Mouse (Mus musculus): ENCODE data around the gene Herc4. TPM values are rescaled to one million over a fixed set of nuclear protein-coding genes. Genes with fewer than 3 reads are reported as not detected.

Gene Herc4
- polyA plus RNA-seq, 1 experiment from 2014 or later = 40.5 TPM

DNA sequence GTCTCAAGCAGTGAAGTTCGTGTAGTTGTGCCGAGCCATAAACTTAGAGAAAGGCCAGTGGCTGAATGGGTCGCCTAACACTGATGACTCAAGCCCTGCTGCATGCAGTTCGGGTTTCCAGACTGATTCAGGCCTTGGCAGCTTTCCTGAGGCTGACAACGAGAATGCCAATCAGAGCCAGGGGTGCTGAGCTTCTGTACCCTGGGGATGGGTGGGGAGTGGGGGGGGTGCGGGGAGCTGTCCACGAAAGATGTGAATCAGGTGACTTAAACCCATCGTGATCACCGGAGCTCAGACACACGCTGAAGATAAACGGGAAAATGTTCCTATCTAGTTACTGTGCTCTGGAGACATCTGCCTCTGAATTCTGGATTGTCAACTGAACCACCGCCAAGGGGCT lies 19.3 kb upstream of the Herc4 start:
- Histone ChIP-seq H3K27me3 (ENCODE audit: insufficient read depth, low read length) (no peaks in the 10 kb centered on the region), H3K4me1 (ENCODE audit: insufficient read depth) (no peaks in the 10 kb centered on the region), H3K4me2 (no peak overlapping the region), H3K9ac (no peak overlapping the region), H3K36me3 (ENCODE audit: insufficient read depth) (no peaks in the 10 kb centered on the region), H3K4me3 (ENCODE audit: low read depth, low read length) (no peak overlapping the region), H3K27ac (ENCODE audit: low read depth) (no peak overlapping the region), H3K9me3 (ENCODE audit: low read depth, low read length) (no peaks in the 10 kb centered on the region)
- ATAC-seq (ENCODE audit: insufficient read depth) (no peak), DNase-seq (no peak)
- WGBS = 70% methylated on average over 12 of the region's 12 CpGs
- no peak for TF ChIP-seq CTCF (IDR thresholded peaks at IDR 0.05; ENCODE audit: low read depth)

DNA sequence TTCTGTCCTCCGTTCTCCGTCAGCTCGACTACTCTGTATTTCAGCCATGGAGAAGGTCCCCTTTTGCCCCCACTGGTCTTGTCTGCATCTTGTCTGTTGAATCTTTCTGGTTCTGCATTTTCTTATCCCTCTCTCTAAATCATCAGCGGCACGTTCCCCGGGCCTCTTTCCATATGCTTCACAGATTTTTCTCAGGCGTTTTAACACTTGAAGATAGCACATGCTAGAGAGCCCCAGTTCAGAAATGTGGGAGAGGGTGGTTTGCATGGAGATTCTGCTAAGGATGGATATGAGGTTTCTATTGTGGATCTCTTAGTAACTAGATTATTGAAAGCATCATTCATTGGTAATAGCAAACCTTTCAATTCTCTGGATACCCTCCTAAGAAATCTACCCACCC lies 13.3 kb upstream of the Herc4 start:
- Histone ChIP-seq H3K27ac (ENCODE audit: low read depth) (no peak overlapping the region), H3K9ac (no peak overlapping the region), H3K27me3 (ENCODE audit: insufficient read depth, low read length) (no peaks in the 10 kb centered on the region), H3K9me3 (ENCODE audit: low read depth, low read length) (no peaks in the 10 kb centered on the region), H3K36me3 (ENCODE audit: insufficient read depth) (no peaks in the 10 kb centered on the region), H3K4me2 (no peak overlapping the region), H3K4me1 (ENCODE audit: insufficient read depth) (no peaks in the 10 kb centered on the region), H3K4me3 (ENCODE audit: low read depth, low read length) (no peak overlapping the region)
- WGBS = 76% methylated on average over 7 of the region's 7 CpGs
- ATAC-seq (ENCODE audit: insufficient read depth) = no peak
- no peak for TF ChIP-seq CTCF (IDR thresholded peaks at IDR 0.05; ENCODE audit: low read depth)
- DNase-seq = no peak

DNA sequence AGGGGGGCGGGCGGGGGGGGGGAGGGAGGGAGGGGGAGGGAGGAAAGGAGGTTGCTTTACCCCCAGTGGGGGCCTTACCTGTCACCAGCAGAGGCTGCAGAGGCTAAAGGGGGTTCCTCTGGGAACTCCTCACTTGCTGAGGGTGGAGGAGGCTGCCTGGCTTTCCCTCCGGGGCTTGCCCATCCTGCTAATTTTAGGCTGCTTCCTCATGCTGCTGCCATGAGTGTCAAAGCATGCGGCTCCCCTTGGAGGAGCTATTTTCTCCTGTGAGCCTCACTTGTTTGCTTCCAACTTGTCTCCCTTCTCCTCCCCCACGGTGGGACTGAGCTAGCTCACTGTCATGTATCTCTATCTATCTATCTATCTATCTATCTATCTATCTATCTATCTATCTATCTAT lies 12.8 kb upstream of the Herc4 start:
- no peak overlapping the region for H3K4me3 ChIP-seq (ENCODE audit: low read depth, low read length)
- no peak overlapping the region for H3K9ac ChIP-seq
- ATAC-seq (ENCODE audit: insufficient read depth) (no peak), DNase-seq (no peak)
- no peaks in the 10 kb centered on the region for H3K36me3 ChIP-seq (ENCODE audit: insufficient read depth)
- no peaks in the 10 kb centered on the region for H3K9me3 ChIP-seq (ENCODE audit: low read depth, low read length)
- no peak overlapping the region for H3K27ac ChIP-seq (ENCODE audit: low read depth)
- H3K27me3 ChIP-seq (ENCODE audit: insufficient read depth, low read length) = no peaks in the 10 kb centered on the region
- no peaks in the 10 kb centered on the region for H3K4me1 ChIP-seq (ENCODE audit: insufficient read depth)
- WGBS = 26% methylated on average over 3 of the region's 5 CpGs
- H3K4me2 ChIP-seq = no peak overlapping the region
- no peak for TF ChIP-seq CTCF (IDR thresholded peaks at IDR 0.05; ENCODE audit: low read depth)

DNA sequence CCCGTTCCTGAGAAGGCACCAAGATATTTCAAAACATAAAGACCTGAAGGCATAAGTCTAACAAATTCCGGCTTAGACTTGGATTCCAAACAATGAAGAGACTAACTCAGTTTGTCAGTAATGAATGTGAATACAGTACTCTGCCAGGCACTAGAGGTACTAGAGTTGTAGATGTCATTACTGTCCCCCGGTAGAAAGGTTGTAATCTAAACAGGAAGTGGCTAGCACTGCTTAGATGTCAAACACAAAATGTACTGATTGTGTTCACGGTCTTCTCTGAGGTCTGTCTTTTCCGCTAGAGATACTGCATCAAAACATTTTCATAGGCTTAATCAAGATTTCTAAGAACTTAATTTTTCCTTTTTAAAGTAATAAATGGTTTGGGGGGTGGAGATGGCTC lies 12.0 kb upstream of the Herc4 start:
- no peak overlapping the region for H3K27ac ChIP-seq (ENCODE audit: low read depth)
- H3K27me3 ChIP-seq (ENCODE audit: insufficient read depth, low read length) = no peaks in the 10 kb centered on the region
- 36% methylated on average over 5 of the region's 5 CpGs for WGBS
- ATAC-seq (ENCODE audit: insufficient read depth) = no peak
- H3K36me3 ChIP-seq (ENCODE audit: insufficient read depth) = no peaks in the 10 kb centered on the region
- H3K9me3 ChIP-seq (ENCODE audit: low read depth, low read length) = no peaks in the 10 kb centered on the region
- H3K4me2 ChIP-seq = no peak overlapping the region
- no peak overlapping the region for H3K4me3 ChIP-seq (ENCODE audit: low read depth, low read length)
- H3K9ac ChIP-seq = no peak overlapping the region
- H3K4me1 ChIP-seq (ENCODE audit: insufficient read depth) = no peaks in the 10 kb centered on the region
- TF ChIP-seq CTCF (IDR thresholded peaks at IDR 0.05; ENCODE audit: low read depth) = no peak
- DNase-seq = no peak

DNA sequence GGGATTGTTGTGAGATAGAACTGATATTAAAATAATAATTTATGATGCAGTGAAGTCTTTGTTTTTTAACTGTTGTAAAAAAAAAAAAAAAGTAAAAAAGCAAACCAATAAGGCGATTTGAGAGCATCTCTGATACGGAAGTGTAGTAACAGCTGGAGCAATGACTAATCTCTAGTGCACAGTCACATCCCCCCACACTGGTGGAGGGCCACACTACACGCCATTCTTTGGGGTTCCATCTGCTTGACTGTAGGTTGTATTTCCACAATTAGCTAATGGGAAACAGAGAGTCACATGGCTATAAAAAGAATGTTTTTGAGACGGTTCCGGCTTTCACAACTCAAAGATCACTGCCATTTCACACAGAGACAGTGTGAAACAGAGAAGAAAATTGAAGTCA lies 9.5 kb upstream of the Herc4 start:
- H3K27ac ChIP-seq (ENCODE audit: low read depth) = no peak overlapping the region
- ATAC-seq (ENCODE audit: insufficient read depth) = no peak
- no peaks in the 10 kb centered on the region for H3K27me3 ChIP-seq (ENCODE audit: insufficient read depth, low read length)
- no peak overlapping the region for H3K4me2 ChIP-seq
- TF ChIP-seq CTCF (IDR thresholded peaks at IDR 0.05; ENCODE audit: low read depth) = no peak
- WGBS = 79% methylated on average over 5 of the region's 5 CpGs
- no peak for DNase-seq
- H3K9me3 ChIP-seq (ENCODE audit: low read depth, low read length) = no peaks in the 10 kb centered on the region
- H3K36me3 ChIP-seq (ENCODE audit: insufficient read depth) = no peaks in the 10 kb centered on the region
- no peak overlapping the region for H3K4me3 ChIP-seq (ENCODE audit: low read depth, low read length)
- no peak overlapping the region for H3K9ac ChIP-seq
- no peaks in the 10 kb centered on the region for H3K4me1 ChIP-seq (ENCODE audit: insufficient read depth)

DNA sequence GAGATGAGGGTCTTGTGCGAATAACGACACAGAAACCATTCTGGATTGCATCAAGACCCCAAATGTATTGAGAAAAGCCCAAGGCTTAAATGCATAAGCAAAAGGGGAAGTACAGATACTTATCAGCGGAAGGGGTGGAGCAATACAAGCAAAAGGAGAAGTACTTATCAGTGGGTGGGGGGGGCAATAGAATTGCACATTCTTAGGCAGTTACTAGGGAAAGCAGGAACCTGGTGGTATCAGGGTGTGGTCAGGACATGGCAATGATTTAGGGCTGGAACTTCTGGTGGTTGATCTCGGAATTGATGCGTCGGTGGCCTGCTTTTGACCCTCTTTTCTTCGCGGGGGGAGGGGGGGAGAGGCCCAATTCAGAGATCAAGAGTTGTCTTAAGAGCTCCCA lies 7.7 kb upstream of the Herc4 start:
- H3K4me3 ChIP-seq (ENCODE audit: low read depth, low read length) = no peak overlapping the region
- no peak overlapping the region for H3K4me2 ChIP-seq
- no peak for TF ChIP-seq CTCF (IDR thresholded peaks at IDR 0.05; ENCODE audit: low read depth)
- no peak overlapping the region for H3K9ac ChIP-seq
- no peak overlapping the region for H3K27ac ChIP-seq (ENCODE audit: low read depth)
- no peaks in the 10 kb centered on the region for H3K9me3 ChIP-seq (ENCODE audit: low read depth, low read length)
- WGBS = 81% methylated on average over 8 of the region's 8 CpGs
- no peak for DNase-seq
- H3K4me1 ChIP-seq (ENCODE audit: insufficient read depth) = no peaks in the 10 kb centered on the region
- ATAC-seq (ENCODE audit: insufficient read depth) = no peak
- H3K27me3 ChIP-seq (ENCODE audit: insufficient read depth, low read length) = no peaks in the 10 kb centered on the region
- no peaks in the 10 kb centered on the region for H3K36me3 ChIP-seq (ENCODE audit: insufficient read depth)

DNA sequence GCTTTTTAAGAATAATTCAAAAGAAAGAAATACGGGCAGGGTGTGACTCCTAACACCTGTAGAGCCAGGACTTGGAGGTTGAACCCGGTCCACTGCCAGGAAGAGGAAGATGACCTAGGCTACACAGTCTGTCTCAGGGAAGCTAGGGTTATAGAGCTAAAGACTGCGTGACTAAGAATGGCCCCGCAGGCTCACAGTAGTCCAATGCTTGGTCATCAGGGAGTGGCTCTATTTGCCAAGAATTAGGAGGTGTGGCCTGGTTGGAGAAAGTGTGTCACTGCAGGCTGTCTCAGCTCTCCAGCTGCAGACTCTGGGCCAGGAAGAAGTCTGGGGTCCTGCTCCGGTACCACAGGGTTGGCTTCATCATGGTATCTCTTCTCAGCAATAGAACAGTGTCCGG lies 6.9 kb upstream of the Herc4 start:
- H3K27ac ChIP-seq (ENCODE audit: low read depth) = no peak overlapping the region
- H3K9me3 ChIP-seq (ENCODE audit: low read depth, low read length) = no peaks in the 10 kb centered on the region
- H3K4me3 ChIP-seq (ENCODE audit: low read depth, low read length) = no peak overlapping the region
- TF ChIP-seq CTCF (IDR thresholded peaks at IDR 0.05; ENCODE audit: low read depth) = no peak
- DNase-seq (no peak), ATAC-seq (ENCODE audit: insufficient read depth) (no peak)
- H3K4me2 ChIP-seq = no peak overlapping the region
- H3K4me1 ChIP-seq (ENCODE audit: insufficient read depth) = no peaks in the 10 kb centered on the region
- H3K36me3 ChIP-seq (ENCODE audit: insufficient read depth) = no peaks in the 10 kb centered on the region
- H3K27me3 ChIP-seq (ENCODE audit: insufficient read depth, low read length) = no peaks in the 10 kb centered on the region
- no peak overlapping the region for H3K9ac ChIP-seq
- WGBS = 91% methylated on average over 6 of the region's 6 CpGs

DNA sequence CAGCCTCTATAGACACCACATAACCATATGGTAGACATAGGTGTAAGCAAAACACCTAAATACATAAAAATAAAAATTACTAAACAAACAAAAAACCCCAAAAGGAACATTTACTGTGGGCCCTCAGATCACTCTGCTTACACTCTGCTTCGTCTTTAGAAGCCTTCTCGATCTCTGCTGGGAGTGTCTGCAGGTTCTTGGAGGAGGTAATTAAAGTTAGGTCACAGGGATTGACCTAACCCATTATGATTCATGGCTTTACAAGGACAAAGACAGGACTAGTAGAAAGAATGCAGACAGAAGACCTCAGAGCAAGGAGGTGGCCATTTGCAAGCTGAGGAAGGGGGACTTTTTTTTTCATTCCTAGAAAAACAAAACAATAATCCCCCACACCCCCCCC lies 6.4 kb upstream of the Herc4 start:
- no peaks in the 10 kb centered on the region for H3K4me1 ChIP-seq (ENCODE audit: insufficient read depth)

More for the DNA sequence above, 6.4 kb upstream of the Herc4 start:
- Histone ChIP-seq H3K9ac (no peak overlapping the region), H3K36me3 (ENCODE audit: insufficient read depth) (no peaks in the 10 kb centered on the region), H3K27me3 (ENCODE audit: insufficient read depth, low read length) (no peaks in the 10 kb centered on the region), H3K27ac (ENCODE audit: low read depth) (no peak overlapping the region), H3K9me3 (ENCODE audit: low read depth, low read length) (no peaks in the 10 kb centered on the region), H3K4me2 (no peak overlapping the region), H3K4me3 (ENCODE audit: low read depth, low read length) (no peak overlapping the region)
- no peak for TF ChIP-seq CTCF (IDR thresholded peaks at IDR 0.05; ENCODE audit: low read depth)
- ATAC-seq (ENCODE audit: insufficient read depth) (no peak), DNase-seq (no peak)
- 80% methylated on average over 2 of the region's 2 CpGs for WGBS

Measured in lung, embryonic 14.5 days (tissue).